Mouse (Mus musculus) MEL (cell line): Measurements from ENCODE around the gene Trim59. TPM values are rescaled to one million over a fixed set of nuclear protein-coding genes. Genes with fewer than 3 reads are reported as not detected.

ENCODE experiments used
- DNase-seq: peaks from one replicate; pipeline ENCODE4 v3.0.0; 2011; ENCODE audit warnings: low read depth, low spot score
- H3K27ac ChIP-seq: 2 replicates; pipeline ENCODE4 v1.5.1; 2012; ENCODE audit warnings: low read depth, mild to moderate bottlenecking, control low read depth, low read length, moderate library complexity; ENCODE audit not compliant: control insufficient read depth
- H3K27me3 ChIP-seq, 2 experiments: fragments of 150-350 bp in 1 of 2; sonication (generic) in 1 of 2; 2 replicates each; pipeline ENCODE4 v1.6.1; 2012; ENCODE audit warnings: low read length in 2 of 2, mild to moderate bottlenecking in 2 of 2, improper control_type of control experiment in 1 of 2, moderate library complexity in 1 of 2; ENCODE audit not compliant: insufficient read depth in 2 of 2, control insufficient read depth in 1 of 2
- H3K36me3 ChIP-seq, 2 experiments: 2 replicates each; pipeline ENCODE4 v1.6.1; 2012 to 2014; ENCODE audit warnings: low read length in 2 of 2, improper control_type of control experiment in 1 of 2, inconsistent platforms in 1 of 2, mild to moderate bottlenecking in 1 of 2; ENCODE audit not compliant: insufficient read depth in 2 of 2, control insufficient read depth in 1 of 2
- H3K4me1 ChIP-seq, 2 experiments: fragments of 150-350 bp in 1 of 2; sonication (generic) in 1 of 2; 2 replicates each; pipeline ENCODE4 v1.6.1; 2012; ENCODE audit warnings: low read length in 2 of 2, improper control_type of control experiment in 1 of 2, mild to moderate bottlenecking in 1 of 2; ENCODE audit not compliant: insufficient read depth in 2 of 2, control insufficient read depth in 1 of 2
- H3K4me3 ChIP-seq, 2 experiments: fragments of 150-350 bp in 1 of 2; sonication (generic) in 1 of 2; 2 replicates each; pipeline ENCODE4 v1.5.1; 2012; ENCODE audit warnings: low read depth in 2 of 2, low read length in 2 of 2, mild to moderate bottlenecking in 2 of 2, moderate library complexity in 2 of 2, control low read depth in 1 of 2, improper control_type of control experiment in 1 of 2; ENCODE audit not compliant: control insufficient read depth in 1 of 2, insufficient read depth in 1 of 2
- H3K79me2 ChIP-seq: 2 replicates; pipeline ENCODE4 v1.6.1; 2012; ENCODE audit warnings: mild to moderate bottlenecking, low read length, moderate library complexity; ENCODE audit not compliant: control insufficient read depth, poor library complexity, insufficient read depth
- H3K9ac ChIP-seq: 2 replicates; pipeline ENCODE4 v1.6.1; 2012; ENCODE audit warnings: low read depth, mild to moderate bottlenecking, control low read depth, low read length, moderate library complexity; ENCODE audit not compliant: control insufficient read depth, poor library complexity, severe bottlenecking
- H3K9me3 ChIP-seq: fragments of 150-350 bp; sonication (generic); replicated peaks from 2 replicates; pipeline ENCODE4 v1.6.1; 2012; ENCODE audit warnings: mild to moderate bottlenecking, low read length, improper control_type of control experiment, moderate library complexity; ENCODE audit not compliant: insufficient read depth
- CHD1 ChIP-seq: IDR thresholded peaks from 2 replicates; pipeline ENCODE4 v1.6.1; 2012; ENCODE audit warnings: low read depth, mild to moderate bottlenecking, inconsistent platforms, low read length, improper control_type of control experiment
- CHD2 ChIP-seq: IDR thresholded peaks from 2 replicates; pipeline ENCODE4 v1.6.1; 2011; ENCODE audit warnings: low read length, improper control_type of control experiment
- CTCF ChIP-seq, 3 experiments: IDR thresholded peaks in 2 of 3; conservative IDR thresholded peaks in 1 of 3; 2 replicates each; pipeline ENCODE4 v1.5.1; 2011 to 2012; ENCODE audit warnings: low read length in 3 of 3, low read depth in 2 of 3, mild to moderate bottlenecking in 2 of 3, improper control_type of control experiment in 1 of 3, inconsistent platforms in 1 of 3, mixed read lengths in 1 of 3, moderate library complexity in 1 of 3; ENCODE audit not compliant: control insufficient read depth in 1 of 3, insufficient read depth in 1 of 3, poor library complexity in 1 of 3, severe bottlenecking in 1 of 3
- ELF1 ChIP-seq: IDR thresholded peaks from 2 replicates; pipeline ENCODE4 v1.6.1; 2014; ENCODE audit warnings: low read depth, mild to moderate bottlenecking, inconsistent platforms, low read length, improper control_type of control experiment, moderate library complexity
- EP300 ChIP-seq, 2 experiments: IDR thresholded peaks; 2 replicates each; pipeline ENCODE4 v1.6.1; 2011; ENCODE audit warnings: improper control_type of control experiment in 2 of 2, low read length in 2 of 2, low read depth in 1 of 2, mild to moderate bottlenecking in 1 of 2
- HCFC1 ChIP-seq: IDR thresholded peaks from 2 replicates; pipeline ENCODE4 v1.6.1; 2012; ENCODE audit warnings: low read depth, mild to moderate bottlenecking, inconsistent platforms, low read length, improper control_type of control experiment, moderate library complexity
- JUND ChIP-seq: IDR thresholded peaks from 2 replicates; pipeline ENCODE4 v1.6.1; 2011; ENCODE audit warnings: low read depth, mild to moderate bottlenecking, improper control_type of control experiment, low read length
- KAT2A ChIP-seq: conservative IDR thresholded peaks from 2 replicates; pipeline ENCODE4 v1.6.1; 2012; ENCODE audit warnings: low read depth, low read length, improper control_type of control experiment, inconsistent platforms
- MEF2A ChIP-seq: IDR thresholded peaks from 2 replicates; pipeline ENCODE4 v1.6.1; 2014; ENCODE audit warnings: low read depth, mild to moderate bottlenecking, inconsistent platforms, low read length, improper control_type of control experiment; ENCODE audit not compliant: poor library complexity, insufficient replicate concordance, severe bottlenecking; ENCODE audit errors: extremely low read depth
- MXI1 ChIP-seq: IDR thresholded peaks from 2 replicates; pipeline ENCODE4 v1.6.1; 2011; ENCODE audit warnings: mild to moderate bottlenecking, low read depth, low read length, improper control_type of control experiment
- POLR2AphosphoS5 ChIP-seq: IDR thresholded peaks from 2 replicates; pipeline ENCODE4 v1.6.1; 2012; ENCODE audit warnings: low read depth, borderline replicate concordance, mild to moderate bottlenecking, inconsistent platforms, low read length, moderate library complexity, mixed read lengths
- RAD21 ChIP-seq: IDR thresholded peaks from 2 replicates; pipeline ENCODE4 v1.6.1; 2011; ENCODE audit warnings: mild to moderate bottlenecking, low read depth, low read length, improper control_type of control experiment
- RCOR1 ChIP-seq: IDR thresholded peaks from 2 replicates; pipeline ENCODE4 v1.6.1; 2012; ENCODE audit warnings: low read depth, mild to moderate bottlenecking, inconsistent platforms, low read length, improper control_type of control experiment
- SMC3 ChIP-seq: IDR thresholded peaks from 2 replicates; pipeline ENCODE4 v1.6.1; 2011; ENCODE audit warnings: low read depth, low read length, improper control_type of control experiment
- TAL1 ChIP-seq: IDR thresholded peaks from 2 replicates; pipeline ENCODE4 v1.6.1; 2012; ENCODE audit warnings: mild to moderate bottlenecking, inconsistent platforms, low read length, moderate library complexity, mixed read lengths
- TCF12 ChIP-seq: IDR thresholded peaks from 2 replicates; pipeline ENCODE4 v1.6.1; 2014; ENCODE audit warnings: low read depth, mild to moderate bottlenecking, inconsistent platforms, low read length, improper control_type of control experiment, moderate library complexity
- UBTF ChIP-seq: IDR thresholded peaks from 2 replicates; pipeline ENCODE4 v1.6.1; 2012; ENCODE audit warnings: low read depth, mild to moderate bottlenecking, inconsistent platforms, low read length, improper control_type of control experiment, moderate library complexity, borderline replicate concordance; ENCODE audit not compliant: insufficient read depth
- ZC3H11A ChIP-seq: IDR thresholded peaks from 2 replicates; pipeline ENCODE4 v1.6.1; 2012; ENCODE audit warnings: low read depth, mild to moderate bottlenecking, inconsistent platforms, low read length, improper control_type of control experiment
- ZKSCAN1 ChIP-seq: IDR thresholded peaks from 2 replicates; pipeline ENCODE4 v1.6.1; 2012; ENCODE audit warnings: low read depth, mild to moderate bottlenecking, inconsistent platforms, low read length, improper control_type of control experiment, moderate library complexity
- ZMIZ1 ChIP-seq: IDR thresholded peaks from 2 replicates; pipeline ENCODE4 v1.6.1; 2012; ENCODE audit warnings: low read depth, mild to moderate bottlenecking, inconsistent platforms, low read length, improper control_type of control experiment, moderate library complexity
- polyA plus RNA-seq, 2 experiments: library from polyadenylated mRNA; stranded (reverse) in 1 of 2; unstranded in 1 of 2; fragments of >175 nt in 1 of 2; fragments of >200 nt in 1 of 2; gene quantifications; 2 replicates each; pipeline versions ENCODE4 v1.2.1 to v1.2.4; 2012; ENCODE audit warnings: low replicate concordance in 2 of 2, low read depth in 1 of 2; ENCODE audit not compliant: insufficient read length in 2 of 2, insufficient read depth in 1 of 2, missing spikeins in 1 of 2
- total RNA-seq: library from RNA; depleted of rRNA; stranded (reverse); fragments of 300-350 nt; gene quantifications from 2 replicates; pipeline ENCODE4 v1.2.3, GENCODE M21; 2012

Trim59 gene
- total and polyA plus RNA-seq, 3 experiments, result 11.3 to 17.4 TPM; not detected in 1

- peaks cover 21 to 29% of the 10 kb centered on the region in 2 experiments for H3K4me1 ChIP-seq
- H3K36me3 ChIP-seq, result peaks cover 0 to 29% of the 10 kb centered on the region in 2 experiments; a peak in 2 of 4 replicates
Observed at GRCm38 (mm10) chr3:69049011-69049410, 4.5 kb upstream of the Trim59 start.

GRCm38 (mm10) chr3:69047684-69048083 lies 3.1 kb upstream of the Trim59 start:
- Histone ChIP-seq H3K4me1 (peaks cover 23 to 25% of the 10 kb centered on the region in 2 experiments), H3K36me3 (peaks cover 2 to 29% of the 10 kb centered on the region in 2 experiments; a peak in 3 of 4 replicates), H3K4me3 (no peak overlapping the region), H3K9me3 (no peaks in the 10 kb centered on the region), H3K79me2 (peaks cover 20% of the 10 kb centered on the region), H3K27me3 (no peaks in the 10 kb centered on the region), H3K9ac (no peak overlapping the region), H3K27ac (no peak overlapping the region)
- no peak for DNase-seq
- TF ChIP-seq EP300 (IDR thresholded peaks at IDR 0.05; ENCODE audit: low read depth in 1 of 2, low read length in 2 of 2), result no peak
- TF ChIP-seq CHD2, result no peak
- TF ChIP-seq ZMIZ1, result no peak
- TF ChIP-seq UBTF, result no peak
- TF ChIP-seq ZKSCAN1, result no peak
- no peak for TF ChIP-seq MEF2A
- TF ChIP-seq JUND, result no peak
- TF ChIP-seq ZC3H11A, result no peak
- no peak for TF ChIP-seq TAL1
- TF ChIP-seq CTCF (IDR thresholded peaks at IDR 0.05 in 2 of 3, conservative IDR thresholded peaks at IDR 0.05 in 1 of 3; ENCODE audit: control insufficient read depth in 1 of 3, insufficient read depth in 1 of 3, low read depth in 2 of 3, low read length in 3 of 3, poor library complexity in 1 of 3, severe bottlenecking in 1 of 3), result no peak
- TF ChIP-seq RAD21, result no peak
- no peak for TF ChIP-seq RCOR1
- TF ChIP-seq TCF12, result no peak
- no peak for TF ChIP-seq SMC3
- no peak for TF ChIP-seq KAT2A
- TF ChIP-seq CHD1, result no peak
- no peak for TF ChIP-seq ELF1
- TF ChIP-seq, all 39 proteins: peak for 0

More at GRCm38 (mm10) chr3:69049011-69049410, 4.5 kb upstream of the Trim59 start:
- no peak overlapping the region for H3K4me3 ChIP-seq
- peaks cover 10% of the 10 kb centered on the region for H3K79me2 ChIP-seq
- no peak overlapping the region for H3K27ac ChIP-seq
- no peaks in the 10 kb centered on the region for H3K9me3 ChIP-seq
- DNase-seq, result no peak
- TF ChIP-seq JUND (no peak), HCFC1 (no peak), POLR2AphosphoS5 (no peak), ELF1 (no peak), TCF12 (no peak), MXI1 (no peak)
- no peaks in the 10 kb centered on the region for H3K27me3 ChIP-seq
- H3K9ac ChIP-seq, result no peak overlapping the region
